Mouse (Mus musculus): ENCODE results near the gene Speer4a. TPM values are rescaled to one million over a fixed set of nuclear protein-coding genes. Genes with fewer than 3 reads are reported as not detected.

The Speer4a gene
- polyA plus RNA-seq (2014; fragmentation: Illumina TruSeq; extraction: RNeasy Lipid Tissue Mini Kit (QIAGEN cat#74804); ENCODE audit: insufficient read depth, low read depth, low replicate concordance), result not detected

DNA sequence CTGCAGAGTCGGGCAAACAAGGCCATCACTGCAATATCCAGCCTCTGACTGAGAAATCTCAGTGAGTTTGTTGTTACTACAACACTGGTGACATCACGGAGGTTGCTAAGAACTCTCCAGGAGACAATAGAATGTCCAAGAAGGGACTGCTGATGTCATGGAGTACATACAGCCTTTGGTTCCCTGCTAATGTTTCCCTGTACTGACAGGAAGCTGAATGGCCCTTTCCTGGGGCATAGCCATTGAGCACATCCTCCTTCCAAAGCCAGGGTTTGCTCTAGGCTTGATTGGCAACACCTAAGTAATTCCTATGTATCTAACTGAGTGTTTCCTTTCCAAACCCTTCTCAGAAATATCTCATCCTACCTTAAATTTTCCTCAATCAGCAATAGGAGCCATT lies at the start of gene Speer4a:
Gene Speer4a, minus strand, starts transcription at position 101 of the 400 bp plus-strand sequence.

DNA sequence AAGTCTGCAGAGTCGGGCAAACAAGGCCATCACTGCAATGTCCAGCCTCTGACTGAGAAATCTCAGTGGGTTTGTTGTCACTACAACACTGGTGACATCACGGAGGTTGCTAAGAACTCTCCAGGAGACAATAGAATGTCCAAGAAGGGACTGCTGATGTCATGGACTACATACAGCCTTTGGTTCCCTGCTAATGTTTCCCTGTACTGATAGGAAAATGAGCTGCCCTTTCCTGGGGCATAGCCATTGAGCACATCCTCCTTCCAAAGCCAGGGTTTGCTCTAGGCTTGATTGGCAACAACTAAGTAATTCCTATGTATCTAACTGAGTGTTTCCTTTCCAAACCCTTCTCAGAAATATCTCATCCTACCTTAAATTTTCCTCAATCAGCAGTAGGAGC lies 19.1 kb upstream of the Speer4a start, which contains the start of gene Gm7347:
Gene Gm7347, minus strand, starts transcription at position 101 of the 400 bp plus-strand sequence.

GRCm38 (mm10) chr5:26022816-26023215 lies 16.5 kb downstream of the Speer4a start, which contains the start of gene Gm5862:
TSS of gene Gm5862 (minus strand) at chr5:26022916.

DNA sequence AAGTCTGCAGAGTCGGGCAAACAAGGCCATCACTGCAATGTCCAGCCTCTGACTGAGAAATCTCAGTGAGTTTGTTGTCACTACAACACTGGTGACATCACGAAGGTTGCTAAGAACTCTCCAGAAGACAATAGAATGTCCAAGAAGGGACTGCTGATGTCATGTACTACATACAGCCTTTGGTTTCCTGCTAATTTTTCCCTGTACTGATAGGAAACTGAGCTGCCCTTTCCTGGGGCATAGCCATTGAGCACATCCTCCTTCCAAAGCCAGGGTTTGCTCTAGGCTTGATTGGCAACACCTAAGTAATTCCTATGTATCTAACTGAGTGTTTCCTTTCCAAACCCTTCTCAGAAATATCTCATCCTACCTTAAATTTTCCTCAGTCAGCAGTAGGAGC lies 34.7 kb downstream of the Speer4a start, which contains the start of gene Gm1979:
Gene Gm1979, minus strand, starts transcription at position 101 of the 400 bp plus-strand sequence.

DNA sequence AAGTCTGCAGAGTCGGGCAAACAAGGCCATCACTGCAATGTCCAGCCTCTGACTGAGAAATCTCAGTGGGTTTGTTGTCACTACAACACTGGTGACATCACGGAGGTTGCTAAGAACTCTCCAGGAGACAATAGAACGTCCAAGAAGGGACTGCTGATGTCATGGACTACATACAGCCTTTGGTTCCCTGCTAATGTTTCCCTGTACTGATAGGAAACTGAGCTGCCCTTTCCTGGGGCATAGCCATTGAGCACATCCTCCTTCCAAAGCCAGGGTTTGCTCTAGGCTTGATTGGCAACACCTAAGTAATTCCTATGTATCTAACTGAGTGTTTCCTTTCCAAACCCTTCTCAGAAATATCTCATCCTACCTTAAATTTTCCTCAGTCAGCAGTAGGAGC lies 50.8 kb downstream of the Speer4a start, which contains the start of gene Gm21698:
Gene Gm21698, minus strand, starts transcription at position 101 of the 400 bp plus-strand sequence.

Other genes with a start within 250 kb of the Speer4a start
- not detected for gene Gm21663, start 97.2 kb downstream of the Speer4a start, polyA plus RNA-seq (2014; fragmentation: Illumina TruSeq; extraction: RNeasy Lipid Tissue Mini Kit (QIAGEN cat#74804); ENCODE audit: insufficient read depth, low read depth, low replicate concordance)
- not detected for gene Gm21671, start 85.1 kb downstream of the Speer4a start, polyA plus RNA-seq (2014; fragmentation: Illumina TruSeq; extraction: RNeasy Lipid Tissue Mini Kit (QIAGEN cat#74804); ENCODE audit: insufficient read depth, low read depth, low replicate concordance)
- gene Gm21680, start 66.9 kb downstream of the Speer4a start, polyA plus RNA-seq (2014; fragmentation: Illumina TruSeq; extraction: RNeasy Lipid Tissue Mini Kit (QIAGEN cat#74804); ENCODE audit: insufficient read depth, low read depth, low replicate concordance), result not detected
- not detected for gene Gm21698, start 50.9 kb downstream of the Speer4a start, polyA plus RNA-seq (2014; fragmentation: Illumina TruSeq; extraction: RNeasy Lipid Tissue Mini Kit (QIAGEN cat#74804); ENCODE audit: insufficient read depth, low read depth, low replicate concordance)
- gene Gm1979, start 34.8 kb downstream of the Speer4a start, polyA plus RNA-seq (2014; fragmentation: Illumina TruSeq; extraction: RNeasy Lipid Tissue Mini Kit (QIAGEN cat#74804); ENCODE audit: insufficient read depth, low read depth, low replicate concordance), result not detected
- not detected for gene Gm5862, start 16.6 kb downstream of the Speer4a start, polyA plus RNA-seq (2014; fragmentation: Illumina TruSeq; extraction: RNeasy Lipid Tissue Mini Kit (QIAGEN cat#74804); ENCODE audit: insufficient read depth, low read depth, low replicate concordance)
- not detected for gene Gm7347, start 19.0 kb upstream of the Speer4a start, polyA plus RNA-seq (2014; fragmentation: Illumina TruSeq; extraction: RNeasy Lipid Tissue Mini Kit (QIAGEN cat#74804); ENCODE audit: insufficient read depth, low read depth, low replicate concordance)
- not detected for gene Gm10471, start 49.7 kb upstream of the Speer4a start, polyA plus RNA-seq (2014; fragmentation: Illumina TruSeq; extraction: RNeasy Lipid Tissue Mini Kit (QIAGEN cat#74804); ENCODE audit: insufficient read depth, low read depth, low replicate concordance)
- gene 5031410I06Rik, start 65.8 kb upstream of the Speer4a start, polyA plus RNA-seq (2014; fragmentation: Illumina TruSeq; extraction: RNeasy Lipid Tissue Mini Kit (QIAGEN cat#74804); ENCODE audit: insufficient read depth, low read depth, low replicate concordance), result not detected
- gene Gm10220, start 81.9 kb upstream of the Speer4a start, polyA plus RNA-seq (2014; fragmentation: Illumina TruSeq; extraction: RNeasy Lipid Tissue Mini Kit (QIAGEN cat#74804); ENCODE audit: insufficient read depth, low read depth, low replicate concordance), result not detected
- gene Gm7361, start 218.1 kb upstream of the Speer4a start, polyA plus RNA-seq (2014; fragmentation: Illumina TruSeq; extraction: RNeasy Lipid Tissue Mini Kit (QIAGEN cat#74804); ENCODE audit: insufficient read depth, low read depth, low replicate concordance), result not detected

Data from lung, adult 10 weeks (tissue).